Mouse (Mus musculus): Measurements from ENCODE around the gene Tnfsf13.
A peak's percentile ranks its signal among the peaks of the same experiment; 100 is the strongest.
"Not testable (repeated sequence)": the region's sequence is repeated elsewhere in the genome, so short reads cannot be mapped to it uniquely, and the experiment has no call there.

Tnfsf13 gene

DNA sequence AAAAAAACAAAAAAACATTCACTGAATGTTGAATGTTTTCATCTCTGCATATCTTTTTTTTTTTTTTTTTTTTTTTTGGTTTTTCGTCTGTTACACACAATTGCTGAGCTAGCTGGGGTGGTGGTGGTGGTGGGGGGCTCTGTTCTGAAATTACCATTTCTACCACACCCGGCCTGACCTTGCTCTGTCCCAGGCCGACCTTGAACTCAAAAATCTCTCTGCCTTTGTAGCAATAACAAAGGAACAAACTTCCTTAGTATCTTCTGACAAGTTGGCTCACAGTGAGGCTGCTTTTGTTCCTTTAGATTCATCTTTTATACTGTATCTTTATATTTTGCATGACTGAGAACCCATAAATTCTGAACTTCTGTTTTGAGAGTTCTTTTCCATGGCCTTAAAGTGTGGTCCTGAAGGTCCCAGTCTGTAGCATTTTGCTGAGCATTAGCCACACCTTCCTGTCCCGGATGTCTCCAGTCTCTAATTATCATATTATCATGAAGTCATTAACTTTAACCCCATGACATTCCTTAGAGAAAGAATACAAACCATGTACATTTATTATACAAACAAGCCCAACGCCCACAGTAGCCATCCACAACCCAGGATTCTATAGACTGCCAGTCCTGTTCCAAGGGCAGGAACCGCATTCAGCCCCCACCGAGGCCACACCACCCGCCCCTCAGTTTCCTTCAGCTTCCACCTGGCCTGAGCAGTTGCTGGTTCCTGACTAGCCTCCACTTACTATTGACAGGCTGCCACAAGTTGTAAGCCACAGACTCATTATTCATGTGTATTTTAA, 18.4 kb upstream of the Tnfsf13 start:
- no peak for DNase-seq (ENCODE audit: low spot score)

DNA sequence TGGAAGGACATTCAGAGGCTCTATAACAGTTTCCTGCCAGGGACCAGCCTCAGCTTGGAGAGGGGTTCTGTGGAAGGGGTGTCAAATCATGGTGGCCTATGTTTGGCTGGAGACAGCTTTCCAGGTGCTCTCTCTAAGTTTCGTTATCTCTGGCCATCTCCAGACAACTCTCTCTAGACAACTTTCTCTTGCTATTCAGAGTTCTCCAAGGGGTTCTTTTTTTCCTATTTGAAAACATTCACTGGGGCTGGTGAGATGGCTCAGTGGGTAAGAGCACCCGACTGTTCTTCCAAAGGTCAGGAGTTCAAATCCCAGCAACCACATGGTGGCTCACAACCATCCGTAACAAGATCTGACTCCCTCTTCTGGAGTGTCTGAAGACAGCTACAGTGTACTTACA, 17.8 kb upstream of the Tnfsf13 start:
- DNase-seq (ENCODE audit: low spot score): not testable (repeated sequence)

DNA sequence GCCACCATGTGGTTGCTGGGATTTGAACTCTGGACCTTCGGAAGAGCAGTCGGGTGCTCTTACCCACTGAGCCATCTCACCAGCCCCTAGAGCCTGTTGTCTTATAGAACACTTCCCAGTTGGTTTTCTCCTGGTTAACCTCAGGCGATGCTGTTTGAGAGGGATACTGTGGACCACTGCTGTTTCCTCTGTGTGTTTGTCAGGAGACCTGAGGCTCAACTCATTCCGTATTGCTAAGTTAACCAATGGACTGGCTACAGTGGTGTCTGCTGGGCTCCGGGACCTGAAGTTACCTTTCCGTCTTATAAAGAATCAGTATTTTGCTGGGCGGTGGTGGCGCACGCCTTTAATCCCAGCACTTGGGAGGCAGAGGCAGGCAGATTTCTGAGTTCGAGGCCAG, 17.3 kb upstream of the Tnfsf13 start:
- not testable (repeated sequence) for DNase-seq (ENCODE audit: low spot score)

DNA sequence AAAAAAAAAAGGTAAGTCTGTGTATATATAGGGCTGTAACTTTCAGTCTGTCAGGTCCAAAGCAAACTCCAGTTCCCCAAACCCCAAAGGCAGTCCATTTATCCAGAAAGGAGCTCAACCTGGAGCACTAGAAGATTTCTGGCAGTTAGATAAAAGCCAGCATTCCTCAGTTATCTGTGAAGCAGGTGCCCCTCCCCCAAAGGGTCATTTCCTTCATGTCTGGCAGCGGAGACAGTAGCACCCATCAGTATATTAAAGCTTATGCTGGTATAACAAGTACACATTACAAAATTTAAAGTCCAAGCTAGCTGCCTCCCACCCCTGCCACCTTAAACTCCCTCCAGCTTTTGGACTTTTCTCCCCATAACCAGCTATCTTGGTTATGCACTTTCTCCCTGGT, 14.0 kb upstream of the Tnfsf13 start:
- DNase-seq (ENCODE audit: low spot score): no peak

DNA sequence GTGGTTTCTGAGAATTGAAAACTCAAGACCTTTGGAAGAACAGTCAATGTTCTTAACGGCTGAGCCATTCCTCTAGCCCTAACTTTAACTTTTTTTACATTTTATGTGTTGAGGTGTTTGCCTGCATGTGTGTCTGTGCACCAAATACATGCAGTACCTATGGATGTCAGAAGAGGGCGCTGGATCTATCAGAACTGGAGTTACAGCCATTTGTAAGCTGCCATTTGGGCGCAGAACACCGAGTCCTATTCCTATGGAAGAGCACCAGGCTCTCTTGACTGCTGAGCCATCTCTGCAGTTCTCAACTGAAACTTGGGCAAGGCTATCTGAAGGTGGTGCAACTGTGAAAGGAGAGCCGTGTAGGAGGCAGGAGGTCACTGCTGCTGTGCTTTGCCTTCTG, 13.0 kb upstream of the Tnfsf13 start:
- no peak for DNase-seq (ENCODE audit: low spot score)

DNA sequence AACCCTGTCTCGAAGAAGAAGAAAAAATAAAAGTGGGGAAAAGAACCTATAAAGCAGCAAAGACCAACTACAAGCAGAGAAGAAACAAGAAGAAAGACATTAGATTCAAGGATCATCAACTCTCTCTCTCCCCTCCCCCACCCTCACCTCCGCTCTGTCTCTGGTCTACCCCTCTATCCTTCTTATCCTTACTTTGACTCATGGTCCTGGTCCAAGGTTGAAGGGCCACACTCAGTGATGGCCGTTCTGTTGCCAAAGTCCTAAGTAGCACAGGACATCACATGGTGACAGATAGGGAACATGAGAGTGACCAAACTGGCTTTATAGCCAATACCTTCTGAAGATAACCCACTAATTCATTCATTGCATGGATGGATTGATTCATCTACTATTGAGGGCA, 11.8 kb upstream of the Tnfsf13 start:
- DNase-seq (ENCODE audit: low spot score): no peak

DNA sequence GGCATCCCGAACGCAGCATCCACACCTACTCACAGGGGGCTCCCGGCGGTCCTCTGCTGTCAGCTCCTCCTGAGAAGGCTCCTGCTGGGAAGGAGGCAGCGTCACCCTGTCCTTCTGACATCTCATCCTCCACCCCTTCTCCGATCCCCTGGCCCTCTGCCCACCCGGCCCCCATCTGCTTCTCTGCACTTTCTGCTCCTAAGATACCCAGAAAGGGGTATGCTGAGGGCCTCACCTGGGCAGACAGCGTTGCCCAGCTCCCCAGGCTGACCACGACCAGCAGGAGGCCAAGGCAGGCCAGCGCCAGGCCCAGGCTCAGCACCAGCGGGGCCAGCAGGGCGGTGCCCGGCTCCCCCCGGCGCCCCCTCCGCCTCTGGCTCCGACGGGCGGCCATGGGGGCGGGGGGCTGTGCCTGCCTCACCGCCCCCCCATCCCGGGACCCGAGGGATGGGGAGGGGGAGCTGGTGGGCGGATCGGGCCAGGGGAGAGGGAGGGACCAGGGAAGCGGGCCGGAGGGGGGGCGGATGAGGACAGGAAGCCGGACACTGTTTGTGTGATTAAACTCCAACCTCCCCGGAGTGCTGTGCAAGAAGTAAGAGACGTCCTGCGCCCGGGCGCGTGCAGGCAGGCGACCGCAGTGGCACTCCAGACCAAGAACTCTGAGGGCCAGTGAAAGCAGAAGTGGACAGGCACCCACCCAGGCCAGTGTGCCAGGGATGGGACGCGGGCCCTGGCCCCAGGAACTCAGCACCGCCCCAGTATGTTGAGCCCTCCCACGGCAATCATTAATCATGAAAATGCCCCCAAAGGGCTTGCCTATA, 10.0 kb upstream of the Tnfsf13 start, which contains the start of the genes Tnfsf12 and Tnfsfm13:
Gene Tnfsf12, minus strand, starts transcription at position 489 of the 821 bp plus-strand sequence.
Gene Tnfsfm13, minus strand, starts transcription at position 738 of the 821 bp plus-strand sequence.
- peak; percentile 75 for DNase-seq (ENCODE audit: low spot score)

DNA sequence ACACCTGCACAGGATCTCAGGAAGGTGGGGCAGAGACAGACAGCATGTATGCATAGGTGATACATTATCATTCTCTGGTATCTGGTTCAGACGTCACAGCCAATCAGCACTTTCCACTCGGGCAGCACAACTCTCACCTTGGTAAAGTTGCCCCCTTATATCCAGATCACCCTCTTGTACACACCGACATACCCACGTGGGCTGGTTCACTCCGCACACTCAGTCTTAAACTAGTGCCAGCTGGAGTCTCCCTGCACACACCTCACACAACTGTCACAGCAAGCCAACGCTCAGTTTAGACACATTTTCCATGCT, 9.4 kb upstream of the Tnfsf13 start:
- DNase-seq (ENCODE audit: low spot score): no peak

DNA sequence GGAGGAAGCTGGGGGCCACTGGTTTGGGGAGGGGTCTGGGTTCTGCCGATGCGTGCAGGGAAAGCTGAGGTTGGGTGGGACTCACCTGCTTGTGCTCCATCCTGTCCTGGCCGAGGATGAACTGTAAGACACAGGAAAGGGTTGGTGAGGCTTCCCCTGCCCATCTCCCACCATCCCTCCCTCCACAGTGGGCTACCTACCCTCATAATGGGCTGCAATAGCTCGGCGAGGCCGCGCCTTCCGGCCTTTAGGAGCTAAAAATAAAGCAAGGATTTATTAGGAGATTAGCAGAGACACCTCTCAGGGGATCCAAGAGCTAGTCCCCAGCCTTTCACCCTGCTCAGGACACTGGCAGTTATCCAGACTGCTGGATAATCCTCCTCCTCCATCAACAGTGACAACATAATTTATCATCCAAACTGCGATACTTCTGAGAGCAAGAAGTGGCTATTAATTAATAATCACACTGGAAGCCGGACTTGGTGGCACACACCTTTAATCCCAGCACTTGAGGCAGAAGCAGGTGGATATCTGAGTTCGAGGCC, 7.9 kb upstream of the Tnfsf13 start:
- DNase-seq (ENCODE audit: low spot score): no peak

DNA sequence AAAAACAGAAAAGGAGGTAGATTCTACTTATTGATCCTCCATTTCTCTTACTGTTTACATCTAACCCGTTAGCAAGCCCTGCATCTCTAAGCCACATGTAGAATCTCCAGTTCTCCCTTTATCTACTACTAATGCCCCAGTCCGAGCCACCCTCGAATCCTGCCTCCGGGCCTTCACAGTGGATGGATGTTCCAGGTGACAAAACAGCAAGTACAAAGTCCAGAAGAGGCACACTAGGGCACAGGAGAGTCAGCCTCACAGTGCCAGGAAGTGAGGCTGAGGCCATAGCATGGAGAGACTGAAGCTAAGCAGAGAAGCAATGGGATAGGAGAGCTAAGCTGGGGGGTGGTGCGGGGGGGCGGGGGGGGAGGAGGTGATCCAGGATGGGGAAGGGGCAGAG, 7.3 kb upstream of the Tnfsf13 start:
- no peak for DNase-seq (ENCODE audit: low spot score)

DNA sequence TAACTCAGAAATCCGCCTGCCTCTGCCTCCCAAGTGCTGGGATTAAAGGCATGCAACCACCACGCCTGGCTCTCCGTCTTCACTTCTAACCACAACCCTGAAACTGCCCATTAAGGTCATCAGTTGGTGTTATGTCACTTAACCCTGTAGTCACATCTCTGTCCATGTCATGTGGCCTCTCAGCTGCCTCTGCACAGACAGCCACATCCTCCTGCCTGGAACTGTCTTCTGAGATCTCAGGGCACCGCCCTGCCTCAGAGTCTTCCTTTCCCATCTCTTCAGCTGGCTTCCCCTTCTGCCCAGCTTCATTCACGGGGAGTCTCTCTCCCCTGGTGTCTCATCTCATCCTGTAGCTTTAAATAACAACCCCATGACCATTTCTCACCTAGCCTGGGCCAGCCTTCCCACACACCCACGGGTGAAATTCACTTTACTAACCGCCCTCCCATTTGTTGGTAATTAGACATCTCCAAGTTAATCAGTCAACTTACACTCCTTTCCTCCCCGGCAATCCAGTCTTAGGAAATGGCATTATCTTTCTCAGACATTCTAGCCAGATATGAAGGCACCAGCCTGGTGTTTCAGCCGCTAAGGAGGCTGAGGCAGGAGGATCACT, 6.7 kb upstream of the Tnfsf13 start:
- no peak for DNase-seq (ENCODE audit: low spot score)

DNA sequence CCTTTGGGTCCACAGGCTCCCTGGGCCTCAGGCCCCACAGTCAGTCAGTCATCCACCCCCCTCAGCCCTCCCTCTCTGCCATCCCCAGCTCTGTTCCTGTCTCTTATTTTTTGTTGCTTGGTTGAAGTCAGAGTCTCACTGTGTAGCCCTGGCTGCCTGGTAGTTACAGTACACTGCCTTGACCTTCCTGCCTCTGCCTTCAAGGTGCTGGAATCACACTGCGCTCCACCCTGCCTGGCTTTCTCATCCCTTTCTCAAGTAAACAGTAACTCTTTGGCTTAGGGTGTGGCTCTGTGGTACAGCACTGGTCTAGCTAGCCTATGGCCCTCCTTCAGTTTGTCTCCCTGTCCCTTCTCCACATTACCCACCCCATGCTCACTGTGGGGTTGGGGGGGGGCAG, 4.3 kb upstream of the Tnfsf13 start:
- no peak for DNase-seq (ENCODE audit: low spot score)

DNA sequence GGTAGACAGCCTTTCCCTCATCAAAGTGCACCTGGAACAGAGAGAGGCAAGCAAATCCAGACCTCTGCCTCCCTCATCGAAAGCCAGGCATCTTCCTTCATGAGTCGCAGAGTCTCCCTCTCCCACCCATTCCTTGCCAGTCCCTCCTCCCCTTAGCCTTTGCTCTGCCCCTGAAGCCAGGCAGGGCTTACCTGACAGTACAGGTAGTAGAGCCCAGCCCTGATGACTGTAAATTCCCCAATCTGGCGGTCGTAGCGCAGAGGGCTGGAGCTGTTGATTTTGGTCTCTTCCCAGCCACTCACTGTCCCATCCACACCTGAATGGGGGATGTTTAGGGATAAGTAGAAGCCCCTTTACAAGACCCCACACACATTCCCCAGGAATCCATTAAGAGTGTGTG, 1.5 kb upstream of the Tnfsf13 start:
- DNase-seq (ENCODE audit: low spot score): no peak

DNA sequence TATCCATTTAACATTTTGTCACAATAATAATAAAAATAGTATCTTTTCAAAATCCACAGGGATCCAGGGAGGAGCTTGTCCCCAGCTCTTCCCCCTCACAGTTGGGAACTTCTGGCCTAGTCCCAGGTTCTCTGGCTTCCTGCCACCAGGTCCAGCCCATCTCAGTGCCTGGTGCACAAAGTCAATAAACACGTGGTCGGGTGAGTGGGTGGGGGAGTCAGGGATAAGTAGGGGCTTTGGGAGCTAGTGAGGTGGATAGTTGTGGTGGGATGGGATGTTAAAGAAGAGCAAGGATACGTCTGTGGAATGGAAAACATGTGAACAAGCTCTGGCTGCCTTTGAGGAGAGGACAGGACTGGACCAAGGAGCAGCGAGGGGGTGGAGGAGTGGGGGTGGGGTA, 793 bp upstream of the Tnfsf13 start:
- DNase-seq (ENCODE audit: low spot score): peak; percentile 88

DNA sequence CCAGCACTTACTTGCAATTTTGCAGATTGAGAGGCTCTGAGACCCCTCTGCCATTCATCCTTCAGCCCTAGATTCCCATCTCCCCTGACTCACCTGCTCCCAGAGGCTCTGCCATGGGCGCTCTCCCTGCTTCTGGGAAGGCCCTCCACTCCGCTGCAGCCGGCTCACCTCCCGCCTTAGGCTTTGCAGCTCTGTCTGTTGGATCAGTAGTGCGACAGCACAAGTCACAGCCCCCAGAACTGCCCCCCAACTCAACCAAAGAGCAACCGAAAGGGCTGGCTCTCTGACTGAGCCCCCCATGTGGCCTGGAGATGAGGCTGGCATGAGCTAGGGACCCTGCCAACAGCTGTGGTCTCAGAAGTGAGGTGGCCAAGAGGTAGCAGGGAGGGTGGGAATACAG, 648 bp downstream of the Tnfsf13 start:
- DNase-seq (ENCODE audit: low spot score): no peak

DNA sequence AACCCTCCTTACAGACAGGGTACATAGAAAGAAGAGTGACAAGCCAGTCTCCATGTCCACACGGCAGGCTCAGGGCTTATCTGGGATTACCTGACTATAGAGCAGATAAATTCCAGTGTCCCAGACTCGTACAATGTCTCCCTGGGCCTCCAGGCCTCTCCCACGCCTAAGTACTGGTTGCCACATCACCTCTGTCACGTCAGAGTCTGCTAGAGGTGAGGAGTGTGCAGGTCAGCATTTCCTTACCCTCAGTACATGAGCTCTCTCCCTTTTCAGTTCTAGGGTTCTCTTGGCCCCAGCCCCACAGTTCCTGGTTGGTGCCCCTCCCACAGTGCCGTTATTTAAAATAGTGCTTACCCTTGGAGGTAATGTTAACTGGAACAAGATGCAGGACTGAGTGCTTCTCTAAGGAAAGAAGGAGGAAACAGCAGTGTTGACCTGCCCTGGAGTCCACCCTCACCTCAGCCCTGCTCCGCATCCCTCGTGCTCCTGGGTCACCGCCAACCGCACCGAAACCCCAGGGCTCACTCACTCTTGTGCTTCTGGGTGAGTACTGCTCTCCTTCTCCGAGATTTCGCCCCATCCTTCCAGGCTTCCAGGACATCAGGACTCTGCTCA, 1.3 kb downstream of the Tnfsf13 start:
- DNase-seq (ENCODE audit: low spot score): no peak

DNA sequence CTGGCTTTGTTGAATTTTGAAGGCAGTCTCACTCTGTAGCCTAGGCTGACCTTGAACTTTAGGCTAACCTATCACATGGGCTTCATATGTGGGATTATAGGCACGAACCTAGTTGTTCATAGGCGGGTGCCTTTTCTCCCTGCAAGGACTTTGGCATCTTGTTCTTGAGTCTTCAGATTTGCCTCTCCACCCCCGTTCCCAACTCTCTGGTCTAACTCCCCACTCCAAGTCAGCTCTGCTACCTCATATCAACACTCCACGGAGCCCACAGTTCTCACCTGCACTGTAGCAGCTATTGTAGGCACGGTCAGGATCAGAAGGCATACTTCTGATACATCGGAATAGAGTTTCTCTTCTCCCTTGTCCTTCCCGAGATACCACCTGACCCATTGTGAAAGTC, 2.0 kb downstream of the Tnfsf13 start:
- DNase-seq (ENCODE audit: low spot score): no peak

DNA sequence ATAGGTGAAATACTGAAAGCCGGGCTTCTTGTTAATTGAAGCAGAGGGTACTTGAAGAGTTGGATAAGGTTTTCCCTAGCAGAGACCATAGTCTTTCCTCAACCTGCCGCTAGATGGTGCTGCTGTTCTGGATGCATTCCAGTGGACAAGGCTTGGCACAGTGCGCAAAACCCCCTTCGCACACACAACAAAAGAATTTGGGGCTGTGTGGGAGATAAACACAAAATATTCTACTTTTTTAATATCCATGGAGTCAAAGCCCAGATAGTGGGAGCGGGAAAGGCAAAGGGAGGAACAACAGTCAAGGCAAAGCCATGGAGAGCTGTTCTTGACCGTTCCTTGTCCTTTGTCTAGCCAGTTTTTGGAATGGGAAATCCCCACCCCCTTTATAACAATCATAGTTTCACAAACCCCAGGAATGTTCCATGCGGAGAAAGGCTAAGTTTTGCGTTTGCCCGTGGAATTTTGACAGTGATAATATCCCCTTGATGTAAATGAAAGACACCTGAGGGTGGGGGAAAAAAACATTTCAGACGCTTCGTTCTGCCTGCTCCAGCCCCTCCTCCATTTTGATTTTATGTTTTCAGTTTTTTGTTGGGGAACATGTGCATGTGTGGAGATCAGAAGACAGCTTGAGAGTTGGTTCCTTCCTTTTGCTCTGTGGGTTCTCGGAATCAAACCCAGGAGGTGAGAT, 2.6 kb downstream of the Tnfsf13 start:
- DNase-seq (ENCODE audit: low spot score): peak; percentile 91

DNA sequence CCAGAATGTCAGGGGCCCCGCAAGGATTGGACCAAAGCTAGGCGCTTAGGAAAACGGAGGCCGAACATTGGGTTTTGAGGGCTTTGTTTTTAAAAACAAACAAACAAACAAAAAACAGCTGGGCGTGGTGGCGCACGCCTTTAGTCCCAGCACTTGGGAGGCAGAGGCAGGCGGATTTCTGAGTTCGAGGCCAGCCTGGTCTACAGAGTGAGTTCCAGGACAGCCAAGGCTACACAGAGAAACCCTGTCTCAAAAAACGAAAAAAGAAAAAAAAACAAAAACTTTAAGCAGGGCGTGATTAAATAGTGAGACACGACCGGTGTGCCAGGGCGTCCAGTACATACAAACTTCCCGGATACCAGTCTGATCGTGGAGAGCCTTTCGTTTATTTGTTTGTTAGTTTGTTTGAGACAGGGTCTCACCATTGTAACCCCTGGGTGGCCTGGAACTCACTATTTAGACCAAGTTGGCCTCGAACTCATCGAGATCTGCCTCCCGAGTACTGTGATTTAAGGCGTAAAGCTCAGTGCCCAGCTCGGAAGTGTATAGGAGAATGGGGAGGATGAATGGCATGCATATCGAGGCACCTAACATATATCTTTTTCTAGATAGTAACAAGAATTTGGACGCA, 3.3 kb downstream of the Tnfsf13 start:
- no peak for DNase-seq (ENCODE audit: low spot score)

DNA sequence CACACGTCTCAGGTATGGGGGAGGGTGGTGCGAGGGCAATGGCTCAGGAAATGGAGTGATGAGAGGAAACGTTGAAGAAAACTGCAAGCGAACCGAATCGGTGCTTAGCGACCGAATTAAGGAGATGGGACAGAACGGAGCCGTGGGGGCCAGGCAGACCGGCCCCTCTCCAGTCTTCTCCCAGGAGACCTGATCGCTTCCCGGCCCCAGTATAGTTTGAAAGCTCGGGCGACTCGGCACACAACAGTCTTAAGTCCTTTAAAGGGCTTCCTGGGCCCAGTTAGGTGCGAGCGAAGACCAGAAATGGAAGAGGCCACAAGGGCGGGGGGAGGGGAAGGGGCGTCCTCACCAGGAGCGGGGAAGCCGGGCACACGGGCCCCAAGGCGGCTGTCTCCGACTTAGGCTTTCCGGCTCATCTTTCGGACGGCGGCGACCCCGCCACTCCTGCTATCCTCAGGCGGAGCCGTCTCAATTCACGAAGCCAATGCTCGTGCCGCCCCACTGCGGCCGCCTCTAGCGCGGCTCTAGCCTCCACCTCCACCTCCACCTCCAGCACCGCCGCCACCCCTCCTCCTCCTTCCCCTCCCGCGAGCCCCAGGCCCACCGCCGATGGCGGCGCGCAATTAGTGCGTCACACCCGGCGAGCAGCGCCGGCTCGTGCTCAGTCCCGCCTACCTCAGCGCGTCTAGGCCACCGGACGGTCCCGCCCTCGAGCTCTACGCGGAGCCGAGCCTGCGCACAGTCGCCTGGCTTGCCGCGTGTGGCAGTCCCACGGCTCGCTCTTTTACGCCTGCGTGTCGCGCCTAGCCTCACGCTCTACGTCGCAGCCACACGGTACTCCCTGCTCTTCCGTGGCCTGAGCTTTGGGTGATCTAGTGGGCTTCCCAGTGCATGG, 4.0 kb downstream of the Tnfsf13 start, which contains the start of gene Senp3:
Gene Senp3, minus strand, starts transcription at position 771 of the 895 bp plus-strand sequence.
- DNase-seq (ENCODE audit: low spot score): peak; percentile 96

Measured in urinary bladder, postnatal 14 days (tissue).